Mouse (Mus musculus): ENCODE data around the gene Pcyt1a.

GRCm38 (mm10) chr16:32508506-32509065 is 77.9 kb downstream of the Pcyt1a start:
- TF ChIP-seq POLR2A (IDR thresholded peaks at IDR 0.05; ENCODE audit: insufficient read depth, low read length) = no peak
- TF ChIP-seq CTCF (IDR thresholded peaks at IDR 0.05; ENCODE audit: low read depth, low read length) = no peak
- TF ChIP-seq EP300 (IDR thresholded peaks at IDR 0.05; ENCODE audit: insufficient read depth, low read depth, low read length) = no peak
